Mouse (Mus musculus) liver, adult 2 months (tissue): ENCODE results near the gene Ang2.

ENCODE experiments used
- CTCF ChIP-seq: fragments of 200-500 bp; IDR thresholded peaks from 2 replicates; pipeline ENCODE4 v1.5.1; 2011; ENCODE audit warnings: low read depth, low read length, control low read depth
- POLR2A ChIP-seq: fragments of 200-500 bp; IDR thresholded peaks from 2 replicates; pipeline ENCODE4 v1.6.1; 2011; ENCODE audit warnings: low read length, control low read depth; ENCODE audit not compliant: insufficient read depth; ENCODE audit errors: extremely low read depth

- TF ChIP-seq CTCF: no peak
- no peak for TF ChIP-seq POLR2A
Observed at GRCm38 (mm10) chr14:51173843-51174242, 25.1 kb downstream of the Ang2 start.
